Mouse (Mus musculus) lung, adult 18-20 months (tissue): ENCODE data around the gene AK157302.
"Not testable (repeated sequence)": the region's sequence is repeated elsewhere in the genome, so short reads cannot be mapped to it uniquely, and the experiment has no call there.

Experiments used
- DNase-seq, 2 experiments: peaks; one replicate each; pipeline ENCODE4 v3.0.0; 2022; ENCODE audit warnings: mixed read lengths in 2 of 2

Gene AK157302

DNA sequence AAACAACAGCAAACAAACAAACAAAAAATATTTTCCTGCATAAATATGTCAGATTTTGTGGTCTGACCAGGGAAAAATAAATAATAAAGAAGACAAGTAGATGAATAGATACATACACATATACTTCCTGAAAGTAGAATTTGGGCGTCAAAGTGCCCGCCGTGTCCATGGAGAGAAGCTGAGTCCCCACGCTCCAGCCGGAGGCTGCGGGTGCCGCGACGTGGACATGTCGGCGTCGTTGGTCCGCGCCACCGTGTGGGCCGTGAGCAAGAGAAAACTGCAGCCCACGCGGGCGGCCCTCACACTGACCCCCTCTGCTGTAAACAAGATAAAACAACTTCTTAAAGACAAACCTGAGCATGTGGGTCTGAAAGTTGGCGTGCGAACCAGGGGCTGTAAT is at the start of gene AK157302:
AK157302 (plus strand) TSS at position 144 of the 400 bp plus-strand sequence.
- peak in 1 of 2 experiments; percentile 12 for DNase-seq

DNA sequence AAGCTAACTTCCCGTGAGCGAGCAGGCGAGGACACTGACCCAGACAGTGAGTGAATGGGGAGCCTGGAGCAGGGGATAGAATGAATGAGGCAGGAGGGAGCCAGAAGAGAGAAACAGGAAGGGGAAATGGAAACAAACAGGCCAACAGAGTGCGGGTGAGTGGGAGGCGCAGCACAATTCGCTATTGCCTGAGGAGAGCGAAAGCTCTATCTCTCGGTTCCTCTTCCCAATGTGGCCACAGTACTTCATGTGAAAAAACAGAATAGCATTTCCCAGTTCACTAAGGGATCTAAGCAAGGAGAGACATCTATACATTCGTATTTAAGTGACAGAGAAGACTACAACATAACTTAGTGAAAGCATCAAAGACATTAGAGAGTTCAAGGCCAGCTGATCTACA is 48.2 kb upstream of the AK157302 start:
- no peak for DNase-seq

DNA sequence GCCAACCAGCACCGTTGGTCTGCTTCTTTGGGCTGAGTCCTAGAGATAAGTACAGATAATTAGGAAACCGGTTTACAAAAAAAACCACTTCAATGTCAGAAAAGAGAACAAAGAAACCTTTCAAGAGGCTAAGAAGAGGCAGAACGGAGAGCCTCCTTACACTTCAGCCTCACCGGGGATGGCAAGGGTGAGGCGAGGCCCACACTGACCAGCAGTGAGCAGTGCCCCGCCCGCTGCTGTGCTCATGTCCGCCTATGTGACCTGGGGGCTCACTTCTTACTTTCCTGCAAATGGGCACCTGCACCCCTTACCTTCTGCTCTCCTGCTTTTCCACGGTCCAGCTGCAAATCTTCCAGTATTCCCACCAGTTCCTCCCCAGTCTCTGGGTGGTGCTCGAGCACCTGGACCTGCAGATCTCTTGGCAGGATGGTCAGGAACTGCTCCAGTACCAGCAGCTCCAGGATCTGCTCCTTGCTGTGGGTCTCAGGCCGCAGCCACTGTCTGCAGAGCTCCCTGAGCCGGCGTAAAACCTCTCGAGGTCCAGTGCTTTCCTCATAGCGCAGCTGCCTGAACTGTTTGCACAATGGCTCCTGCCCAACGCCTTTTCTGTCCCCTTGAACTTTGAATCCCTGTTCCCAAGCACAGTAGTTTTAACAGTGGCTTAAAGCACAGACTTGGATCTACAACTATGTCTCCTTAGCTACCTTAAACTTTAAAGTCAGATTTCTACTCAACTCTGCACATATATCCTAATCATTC is 47.0 kb upstream of the AK157302 start:
- DNase-seq = peak; percentile 37 to 38

DNA sequence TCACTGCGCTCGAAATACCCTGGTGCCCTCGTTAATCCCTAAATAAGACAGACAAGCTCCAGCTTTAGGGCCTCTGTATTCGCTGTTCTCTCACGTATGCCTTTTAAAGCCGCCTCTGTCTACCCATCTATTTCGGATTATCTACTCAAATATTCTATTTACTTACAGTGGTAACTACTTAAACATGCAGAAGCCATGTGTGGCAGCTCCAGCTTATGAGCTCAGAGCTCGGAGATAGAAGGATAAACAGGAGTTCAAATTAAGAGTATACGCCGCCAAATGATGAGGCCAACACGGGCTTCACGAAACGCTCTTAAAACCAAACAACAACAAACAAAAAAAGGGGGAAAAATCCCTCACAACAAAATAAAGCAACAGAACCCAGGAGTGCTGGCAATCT is 42.0 kb upstream of the AK157302 start:
- DNase-seq = no peak

DNA sequence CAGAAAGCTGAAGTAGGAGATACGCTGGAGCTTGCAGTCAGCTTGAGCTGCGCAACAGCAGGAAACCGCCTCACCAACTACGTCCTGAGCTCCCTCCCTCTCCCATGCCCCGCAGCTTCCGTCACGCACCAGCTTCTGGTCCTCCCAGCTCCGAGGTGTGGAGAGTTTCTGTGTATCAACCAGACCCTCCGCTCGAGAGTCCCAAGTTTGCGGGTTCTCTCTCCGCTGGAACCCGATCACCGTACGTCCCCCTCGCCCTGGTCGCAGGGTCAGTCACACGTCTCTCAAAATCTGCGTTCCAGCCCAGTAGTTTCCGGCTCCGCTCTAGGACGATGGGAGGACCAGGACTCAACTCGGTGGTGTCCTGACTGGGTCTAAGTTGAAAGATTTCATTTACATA is 41.6 kb upstream of the AK157302 start, which contains the start of gene Zscan26:
Zscan26 (minus strand) TSS at position 282 of the 400 bp plus-strand sequence.
- peak; percentile 81 to 87 for DNase-seq

DNA sequence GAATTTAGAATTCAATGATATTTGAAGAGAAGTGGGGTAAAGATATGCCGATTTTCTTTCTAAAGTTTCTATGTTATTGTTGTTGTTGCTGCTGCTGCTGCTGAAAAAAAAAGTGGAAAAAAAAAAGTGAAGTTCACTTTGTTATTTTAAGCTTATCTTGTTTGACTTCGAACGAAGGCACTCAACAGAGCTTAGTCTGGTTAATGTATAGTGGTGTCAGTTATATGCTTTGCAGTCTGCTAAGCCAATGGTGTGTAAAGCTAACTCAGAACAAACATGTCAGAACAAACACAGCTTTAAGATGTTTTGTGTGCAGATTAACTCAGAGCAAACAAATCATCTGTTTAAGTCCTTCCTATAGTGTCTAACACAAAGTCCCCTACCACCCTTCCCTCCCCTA is 40.9 kb upstream of the AK157302 start:
- DNase-seq = no peak

DNA sequence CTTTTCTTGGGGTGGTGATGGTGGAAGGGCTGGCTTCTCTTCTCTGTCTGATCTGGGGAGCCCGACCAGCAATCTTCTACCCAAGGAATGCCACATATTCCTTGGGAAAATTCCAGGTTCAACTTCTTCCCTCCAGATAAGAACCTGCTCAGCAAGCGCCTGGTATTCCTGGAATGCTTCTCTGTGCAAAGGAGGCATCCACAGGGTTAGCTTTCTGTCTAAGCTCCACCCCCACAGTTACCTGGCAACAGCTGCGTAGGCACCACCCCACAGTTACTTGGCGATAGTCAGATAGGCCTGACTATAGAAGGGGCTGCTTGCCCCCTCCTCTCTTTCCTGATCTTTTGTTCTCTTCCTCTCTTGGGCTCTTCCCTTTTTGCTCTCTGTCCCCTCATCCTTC is 38.7 kb upstream of the AK157302 start:
- DNase-seq = peak; percentile 61 to 63

DNA sequence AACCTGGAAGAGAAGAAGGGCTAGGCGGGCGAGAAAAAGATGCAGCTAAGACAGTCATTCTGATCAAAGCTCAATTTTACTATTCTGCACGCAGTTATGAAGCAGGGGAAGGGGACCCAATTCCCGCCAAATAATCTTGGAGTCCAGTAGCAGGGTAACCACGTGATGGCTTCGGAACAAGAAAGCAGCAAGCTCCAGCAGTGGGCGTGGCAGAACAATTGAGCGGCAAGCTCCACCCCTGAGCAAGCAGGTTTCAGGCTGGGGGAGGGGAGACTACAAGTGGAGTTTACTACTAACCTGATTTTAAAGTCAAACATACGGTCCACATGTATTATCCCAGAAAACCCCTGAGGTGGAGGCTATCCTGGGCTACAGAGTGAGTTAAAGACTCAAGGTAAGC is 32.5 kb upstream of the AK157302 start:
- not testable (repeated sequence) for DNase-seq

DNA sequence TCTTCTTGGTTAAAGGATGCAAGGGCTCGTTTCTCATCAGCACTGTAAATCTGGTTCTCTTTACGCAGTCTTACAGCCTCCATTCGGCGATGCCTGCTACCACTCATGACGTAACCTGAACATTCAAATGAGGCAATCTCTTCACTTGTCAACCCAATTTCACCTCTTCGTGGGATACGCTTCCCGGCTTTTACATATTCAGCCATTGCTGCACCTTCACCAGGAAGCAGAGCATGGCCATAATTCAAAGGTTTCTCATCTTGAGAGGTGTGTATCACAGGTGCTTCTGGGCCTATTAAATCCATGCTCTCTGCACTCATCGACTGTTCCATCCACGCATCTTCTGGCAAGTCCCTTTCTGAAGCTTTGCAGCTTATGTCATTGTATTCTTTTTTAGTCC is 27.7 kb upstream of the AK157302 start:
- DNase-seq = no peak

DNA sequence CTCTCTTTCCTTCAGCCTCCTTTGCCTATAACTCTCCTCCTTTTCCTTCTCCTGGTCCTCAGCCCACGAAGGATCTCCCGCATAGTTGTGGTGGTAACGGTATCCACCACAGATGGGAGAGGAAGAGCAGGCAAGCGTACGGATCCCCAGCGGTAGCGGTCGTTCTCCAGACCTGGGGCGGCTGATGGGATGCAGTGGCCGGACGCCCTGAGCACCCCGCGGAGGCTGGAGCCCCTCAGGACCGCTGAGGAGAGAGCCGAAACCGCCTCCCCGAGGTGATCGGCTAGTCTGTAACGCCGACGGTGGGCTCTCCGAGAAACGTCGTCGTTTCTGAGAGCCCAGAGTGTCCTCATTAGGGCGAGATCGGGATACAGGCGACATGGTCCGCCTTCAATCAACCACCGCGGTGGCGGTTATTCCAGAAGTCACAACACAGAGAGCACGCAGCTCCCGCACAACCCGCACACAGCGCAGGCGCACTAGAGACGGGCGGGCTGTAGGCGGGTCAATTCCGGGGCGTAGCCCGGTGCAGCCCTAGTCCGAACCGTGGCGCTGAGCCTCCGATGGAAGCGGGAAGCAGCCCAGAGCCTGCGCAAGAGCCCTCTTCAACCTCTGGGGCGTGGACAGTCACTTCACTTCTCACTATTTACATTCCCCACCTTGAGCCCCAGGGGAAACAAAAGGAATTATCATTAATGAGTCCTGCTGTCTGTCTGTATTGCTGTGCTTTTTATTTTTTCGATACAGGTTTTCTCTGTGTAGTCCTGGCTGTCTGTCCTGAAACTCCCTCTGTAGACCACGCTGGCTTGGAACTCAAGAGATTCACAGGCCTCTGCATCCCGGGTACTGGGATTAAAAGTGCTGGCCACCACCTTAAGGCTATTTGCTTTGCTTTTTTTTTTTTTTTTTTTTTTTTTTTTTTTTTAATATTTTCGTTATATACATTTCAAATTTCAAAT is 26.7 kb upstream of the AK157302 start, which contains the start of gene Nkapl:
Nkapl (minus strand) TSS at position 449 of the 959 bp plus-strand sequence.
- DNase-seq = peak; percentile 87 to 90

DNA sequence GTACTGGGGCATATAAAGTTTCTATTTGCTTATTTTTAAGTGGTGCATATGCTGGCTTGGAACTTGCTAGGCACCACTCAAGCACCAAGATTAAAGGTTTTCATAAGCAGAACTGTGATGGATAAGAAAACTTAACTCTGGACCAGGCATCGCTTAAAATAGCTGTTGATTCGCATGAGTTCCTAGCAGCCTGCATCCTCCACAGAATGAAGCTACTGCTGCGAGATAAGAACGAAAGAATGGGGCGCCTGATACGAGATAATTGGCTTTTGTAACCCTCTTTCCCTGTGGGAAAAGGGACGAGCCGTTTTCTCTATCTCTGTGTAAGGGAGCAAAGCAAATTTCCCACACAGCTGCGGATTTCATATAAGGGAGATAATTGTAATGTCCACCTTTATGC is 25.9 kb upstream of the AK157302 start:
- no peak for DNase-seq

DNA sequence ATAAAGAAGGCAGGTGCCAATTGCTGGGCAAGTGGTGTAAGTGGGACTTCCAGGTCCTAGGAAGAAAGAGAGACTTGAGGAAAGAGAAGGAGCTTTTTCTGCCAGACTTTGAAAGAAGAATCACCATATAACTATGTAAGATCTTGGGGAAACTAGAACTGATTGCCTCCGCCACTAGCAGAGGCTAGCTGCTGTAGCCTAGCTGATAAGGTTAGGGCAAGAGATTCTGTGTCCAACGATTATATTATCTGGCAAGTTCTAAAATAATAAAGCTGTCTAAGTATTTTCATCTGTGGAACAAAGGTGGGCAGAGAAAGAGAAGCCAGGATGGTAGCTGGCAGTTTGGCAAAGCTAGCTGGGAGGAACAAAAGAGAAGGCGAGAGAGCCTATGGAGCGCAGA is 22.6 kb upstream of the AK157302 start:
- DNase-seq = no peak

DNA sequence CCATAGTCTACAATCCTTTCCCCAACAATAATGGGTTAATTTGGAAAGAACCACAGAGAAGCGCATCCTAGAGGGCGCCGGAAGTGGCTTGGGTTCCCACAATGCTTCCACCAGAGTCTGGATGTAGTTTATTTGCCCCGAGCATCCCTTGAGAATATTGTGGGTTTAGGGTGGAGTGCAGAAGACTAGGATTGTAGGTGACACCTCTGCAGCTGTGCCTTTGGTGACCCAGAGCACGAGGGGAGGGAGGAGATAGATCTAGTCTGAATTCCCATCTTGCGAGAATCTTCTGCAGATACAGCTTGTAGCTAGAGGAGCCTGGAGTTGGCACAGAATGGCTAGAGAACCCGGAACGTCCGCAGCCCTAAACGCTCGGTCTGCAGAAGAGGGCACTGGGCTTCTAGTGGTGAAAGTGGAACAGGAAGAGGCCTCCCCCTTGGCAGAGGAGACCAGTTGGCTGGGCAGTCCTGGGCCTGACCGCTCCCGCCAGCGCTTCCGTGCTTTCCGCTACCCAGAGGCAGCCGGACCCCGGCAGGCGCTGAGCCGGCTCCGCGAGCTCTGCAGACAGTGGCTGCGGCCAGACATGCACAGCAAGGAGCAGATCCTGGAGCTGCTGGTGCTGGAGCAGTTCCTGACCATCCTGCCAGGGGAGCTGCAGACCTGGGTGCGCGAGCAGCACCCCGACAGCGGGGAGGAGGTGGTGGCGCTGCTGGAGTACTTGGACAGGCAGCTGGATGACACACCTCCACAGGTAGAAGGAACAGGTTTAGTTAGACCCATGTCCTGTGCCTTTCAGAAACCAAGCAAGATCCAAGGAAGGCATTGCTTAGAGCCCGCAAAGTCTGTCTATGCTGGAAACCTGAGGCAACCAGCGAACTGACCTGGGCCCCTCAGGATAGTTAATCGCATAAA is 16.0 kb upstream of the AK157302 start, which contains the start of the genes Zkscan4 and Gm10065:
Zkscan4 (plus strand) TSS at position 149 of the 912 bp plus-strand sequence.
Gm10065 (minus strand) TSS at position 683 of the 912 bp plus-strand sequence.
- DNase-seq = peak; percentile 54 to 55

DNA sequence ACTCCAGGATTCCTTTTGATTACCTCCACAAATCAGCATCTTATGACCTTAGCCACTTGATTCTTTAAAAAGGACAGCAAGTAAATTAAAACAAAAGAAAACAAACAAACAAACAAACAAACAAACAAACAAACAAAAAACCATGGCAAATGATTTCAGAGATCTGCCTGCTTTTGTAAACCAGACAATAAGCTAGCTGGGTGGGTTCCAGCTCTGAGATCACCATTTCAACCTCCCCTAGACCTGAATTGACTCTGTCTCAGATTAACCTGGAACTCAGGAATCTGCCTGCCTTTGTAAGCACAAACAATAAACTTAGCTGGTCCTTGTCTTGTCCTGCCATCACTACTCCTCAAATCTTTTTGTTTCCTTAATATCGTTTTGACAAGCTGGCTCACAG is 8.1 kb upstream of the AK157302 start:
- DNase-seq = no peak

DNA sequence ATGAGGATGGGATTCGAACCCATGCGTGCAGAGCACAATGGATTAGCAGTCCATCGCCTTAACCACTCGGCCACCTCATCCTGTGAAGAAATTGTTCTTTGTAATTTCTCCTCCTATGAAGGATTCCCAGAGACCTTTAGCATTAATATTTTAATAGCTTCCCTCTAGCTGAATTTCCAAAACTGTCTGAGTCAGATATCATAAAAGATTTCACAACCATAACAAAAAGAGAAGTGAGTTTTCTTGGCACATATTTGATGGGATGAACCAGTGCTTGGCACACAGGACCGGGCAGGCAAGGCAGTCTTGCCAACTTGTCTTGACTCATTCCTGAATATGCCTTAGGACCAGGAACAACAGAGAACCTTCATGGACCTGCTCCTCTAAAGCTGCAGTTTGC is 2.2 kb upstream of the AK157302 start:
- DNase-seq = no peak

DNA sequence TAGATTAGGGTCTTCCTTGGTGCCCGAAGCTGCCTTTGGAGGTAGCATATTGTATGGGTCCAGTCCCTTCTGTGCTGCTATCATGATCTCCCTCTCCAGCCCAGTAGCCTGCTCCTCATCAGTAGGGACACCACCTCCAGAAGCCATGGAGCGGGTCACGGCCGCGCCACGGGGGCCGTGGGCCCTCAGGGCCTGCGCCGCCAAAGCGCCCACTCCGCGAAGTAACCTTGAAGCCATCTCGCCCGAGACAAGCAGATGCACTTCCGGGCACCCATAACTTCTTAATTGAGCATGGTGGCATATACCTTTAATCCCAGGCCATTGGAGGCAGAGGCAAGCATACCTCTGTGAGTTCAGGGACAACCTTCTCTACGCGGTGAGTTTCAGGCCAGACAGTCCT is 6.2 kb downstream of the AK157302 start, which contains the start of gene Gm11273:
Gm11273 (minus strand) TSS at position 237 of the 400 bp plus-strand sequence.
- not testable (repeated sequence) for DNase-seq

DNA sequence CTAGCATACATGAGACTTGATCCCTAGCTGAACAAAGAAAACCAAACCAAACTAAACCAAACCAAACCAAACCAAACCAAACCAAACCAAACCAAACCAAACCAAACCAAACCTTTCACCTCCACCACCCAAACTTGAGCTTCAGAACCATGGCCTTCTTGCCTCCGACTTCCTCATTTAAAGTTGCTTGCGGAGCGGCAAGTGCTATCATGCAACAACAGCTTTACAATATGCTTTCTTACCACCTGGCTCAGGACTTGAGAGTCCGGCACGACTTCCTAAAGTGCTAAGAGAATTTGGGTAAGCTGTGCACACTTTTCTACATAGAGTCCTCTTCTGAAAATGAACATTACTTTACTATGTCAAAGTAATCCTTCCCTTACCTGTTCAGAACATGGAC is 7.3 kb downstream of the AK157302 start:
- no peak for DNase-seq

DNA sequence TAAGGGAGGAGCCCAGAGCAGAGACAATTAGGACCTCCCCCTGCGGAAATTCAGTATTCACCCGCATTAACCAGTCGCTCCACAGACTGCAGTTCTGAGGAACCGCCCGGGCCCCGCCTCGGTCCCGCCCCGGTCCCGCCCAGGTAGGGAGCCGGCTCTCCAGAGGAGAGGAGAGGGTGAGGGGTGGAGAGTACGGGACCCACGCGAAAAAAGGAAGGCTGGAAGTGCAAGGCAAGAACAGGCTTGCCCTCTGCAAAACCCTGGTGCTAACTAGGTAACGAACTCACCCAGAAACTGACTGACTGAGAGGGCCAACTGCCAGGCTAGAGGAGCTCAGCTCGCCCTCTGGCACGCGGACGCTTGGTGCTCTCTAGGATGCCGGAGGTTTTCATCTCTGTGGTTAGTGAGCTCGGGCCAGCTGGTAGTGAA is 11.2 kb downstream of the AK157302 start:
- peak; percentile 79 to 83 for DNase-seq

DNA sequence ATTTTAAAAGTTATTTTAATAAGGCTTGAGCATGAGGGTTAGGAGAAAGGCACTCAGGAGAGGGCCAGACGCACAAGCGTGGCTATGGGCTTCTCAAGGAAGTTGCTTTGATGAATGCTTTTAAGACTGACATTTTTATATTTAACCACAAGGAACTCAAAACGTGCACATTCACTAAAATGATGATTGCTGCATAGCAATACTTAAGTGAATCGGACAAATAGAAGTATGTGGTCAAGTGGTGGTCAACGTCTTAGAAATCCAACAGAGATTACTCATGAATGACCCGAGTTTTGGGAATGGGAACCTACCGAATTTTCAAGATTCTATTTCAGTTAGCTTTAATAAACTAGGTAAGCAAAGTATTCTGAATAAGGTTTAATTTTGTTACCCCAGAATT is 35.1 kb downstream of the AK157302 start:
- no peak for DNase-seq

DNA sequence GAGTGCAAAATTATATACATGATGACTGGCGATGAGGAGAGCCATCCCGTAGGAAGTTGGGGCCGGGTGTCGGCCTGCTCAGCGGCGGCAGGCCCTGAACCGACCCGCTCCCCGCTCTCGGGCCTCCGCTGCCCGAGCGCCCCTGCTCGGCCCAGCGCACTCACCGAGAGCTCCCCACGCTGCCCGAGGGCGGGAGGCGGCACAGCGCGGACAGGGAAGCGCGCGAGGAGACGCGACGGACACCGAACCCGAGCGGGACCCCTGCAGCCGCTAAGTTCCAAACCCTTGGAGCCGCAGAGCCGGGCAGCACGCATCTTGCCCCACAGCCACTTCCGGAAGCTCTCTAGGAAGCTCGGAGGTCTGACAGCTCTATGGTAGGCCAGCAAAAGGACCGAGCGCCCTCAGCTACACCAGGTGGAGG is 35.8 kb downstream of the AK157302 start, which contains the start of gene Zkscan8:
Zkscan8 (minus strand) TSS at position 340 of the 421 bp plus-strand sequence.
- DNase-seq = peak; percentile 88 to 92

DNA sequence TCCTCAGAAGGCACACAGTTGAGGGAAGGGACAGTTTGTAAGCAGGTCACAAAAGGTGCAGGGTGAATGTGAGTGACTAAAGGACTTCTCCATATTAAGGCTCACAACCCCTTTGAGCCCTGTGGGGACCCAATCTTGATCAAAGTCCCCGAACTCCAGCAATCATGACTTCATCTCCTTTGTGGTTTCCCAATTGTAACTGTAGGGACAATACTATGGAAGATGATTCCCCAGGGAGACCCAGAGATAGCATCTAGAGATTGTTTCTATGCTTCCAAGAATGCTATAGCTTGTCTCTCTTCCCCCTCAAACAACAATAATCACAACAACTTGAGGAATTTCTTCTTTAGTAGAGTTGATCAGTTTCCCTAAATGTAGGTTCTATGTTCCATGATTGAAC is 47.7 kb downstream of the AK157302 start, which contains the start of gene Olfr1366:
Olfr1366 (minus strand) TSS at position 101 of the 400 bp plus-strand sequence.
- no peak for DNase-seq
